Mouse (Mus musculus) MEL-GATA-1-ER (cell line): ENCODE results near the gene Fkbp6.

ENCODE experiments used
- DNase-seq: peaks from one replicate; pipeline ENCODE4 v3.0.0-alpha.2; 2012; ENCODE audit warnings: low read depth; ENCODE audit errors: extremely low read depth

The Fkbp6 gene

GRCm38 (mm10) chr5:135349862-135350261 lies at the start of gene Fkbp6:
TSS of gene Fkbp6 (minus strand) at chr5:135350044.
- no peak for DNase-seq

- no peak for DNase-seq
Observed at GRCm38 (mm10) chr5:135399382-135399781, 49.5 kb upstream of the Fkbp6 start.

GRCm38 (mm10) chr5:135395826-135396225 lies 46.0 kb upstream of the Fkbp6 start:
- DNase-seq: peak; percentile 75

GRCm38 (mm10) chr5:135394004-135394823 lies 44.4 kb upstream of the Fkbp6 start, which contains the start of gene Pom121:
TSS of gene Pom121 (minus strand) at chr5:135394546.
- peak; percentile 71 for DNase-seq

- no peak for DNase-seq
Observed at GRCm38 (mm10) chr5:135383771-135384170, 33.9 kb upstream of the Fkbp6 start.

GRCm38 (mm10) chr5:135382746-135383145 lies 32.9 kb upstream of the Fkbp6 start:
- no peak for DNase-seq

- no peak for DNase-seq
Observed at GRCm38 (mm10) chr5:135381356-135381925, 31.6 kb upstream of the Fkbp6 start.

- DNase-seq: no peak
Observed at GRCm38 (mm10) chr5:135380681-135381080, 30.8 kb upstream of the Fkbp6 start.

- DNase-seq: no peak
Observed at GRCm38 (mm10) chr5:135376341-135376740, 26.5 kb upstream of the Fkbp6 start.

GRCm38 (mm10) chr5:135375167-135375566 lies 25.3 kb upstream of the Fkbp6 start:
- no peak for DNase-seq

GRCm38 (mm10) chr5:135373601-135374000 lies 23.8 kb upstream of the Fkbp6 start:
- no peak for DNase-seq

GRCm38 (mm10) chr5:135371195-135371594 lies 21.4 kb upstream of the Fkbp6 start:
- DNase-seq: no peak

GRCm38 (mm10) chr5:135369787-135370654 lies 20.2 kb upstream of the Fkbp6 start, which contains the start of gene Nsun5:
TSS of gene Nsun5 (plus strand) at chr5:135369953.
- DNase-seq: peak; percentile 87

GRCm38 (mm10) chr5:135369196-135369595 lies 19.4 kb upstream of the Fkbp6 start:
- peak; percentile 21 for DNase-seq

GRCm38 (mm10) chr5:135368312-135368711 lies 18.5 kb upstream of the Fkbp6 start:
- DNase-seq: no peak

GRCm38 (mm10) chr5:135367841-135368240 lies 18.0 kb upstream of the Fkbp6 start:
- peak; percentile 33 for DNase-seq

- no peak for DNase-seq
Observed at GRCm38 (mm10) chr5:135363540-135363939, 13.7 kb upstream of the Fkbp6 start.

- DNase-seq: no peak
Observed at GRCm38 (mm10) chr5:135362572-135362971, 12.7 kb upstream of the Fkbp6 start.

- DNase-seq: no peak
Observed at GRCm38 (mm10) chr5:135359772-135360171, 9.9 kb upstream of the Fkbp6 start.

GRCm38 (mm10) chr5:135357556-135357955 lies 7.7 kb upstream of the Fkbp6 start:
- no peak for DNase-seq

- DNase-seq: no peak
Observed at GRCm38 (mm10) chr5:135356090-135356489, 6.2 kb upstream of the Fkbp6 start.

- DNase-seq: no peak
Observed at GRCm38 (mm10) chr5:135353564-135353963, 3.7 kb upstream of the Fkbp6 start.
